Mouse (Mus musculus): ENCODE measurements around the gene Srl. TPM values are rescaled to one million over a fixed set of nuclear protein-coding genes. Genes with fewer than 3 reads are reported as not detected.
"Not testable (repeated sequence)": the region's sequence is repeated elsewhere in the genome, so short reads cannot be mapped to it uniquely, and the experiment has no call there.

The Srl gene
- total RNA-seq, 4 experiments from 2014 or later: 705 to 904 (median 868) TPM

GRCm38 (mm10) chr16:4474040-4474881 is 67.4 kb downstream of the Srl start:
- not testable (repeated sequence) for DNase-seq (ENCODE audit: low spot score)

- DNase-seq (ENCODE audit: low spot score): no peak
Observed at GRCm38 (mm10) chr16:4473231-4473630, 68.4 kb downstream of the Srl start.

- DNase-seq (ENCODE audit: low spot score): peak; percentile 55
Observed at GRCm38 (mm10) chr16:4472687-4473086, 68.9 kb downstream of the Srl start.

DNA sequence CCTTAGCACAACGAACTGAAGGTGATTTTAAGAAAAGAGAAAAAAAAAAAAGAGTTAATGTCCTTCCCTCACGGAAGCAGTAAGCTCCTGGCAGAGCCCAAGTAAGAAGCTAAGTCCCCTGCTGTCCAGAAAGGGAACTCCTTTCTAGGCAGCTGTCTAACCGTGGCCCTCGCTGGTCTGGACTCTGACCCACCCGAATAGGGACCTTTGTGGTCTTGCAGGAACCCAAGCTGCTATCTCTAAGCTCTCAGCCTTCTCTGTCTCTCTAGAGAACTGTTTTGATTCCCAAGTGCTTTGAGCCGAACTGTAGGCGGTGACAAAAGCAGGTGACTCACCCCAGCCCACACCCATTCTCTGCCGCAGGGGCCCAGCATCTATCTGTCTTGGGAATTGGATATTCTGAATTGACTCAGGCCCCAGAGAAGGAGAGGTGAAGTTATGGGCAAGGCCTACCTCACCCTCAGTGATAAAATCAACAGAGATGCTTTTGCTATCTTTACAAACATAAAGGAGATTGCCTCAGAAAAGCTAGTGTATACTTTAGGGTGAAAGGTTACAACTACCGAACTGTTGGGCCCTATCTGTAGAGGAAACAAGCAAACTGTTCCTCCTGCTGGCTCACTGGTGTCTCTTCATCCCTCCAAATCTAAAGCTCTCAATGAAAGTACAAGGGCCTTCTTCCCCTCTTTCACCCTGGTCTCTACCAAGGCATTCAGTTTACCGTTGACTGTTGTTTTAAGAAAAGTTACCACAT is 71.8 kb downstream of the Srl start:
- no peak for DNase-seq (ENCODE audit: low spot score)

- no peak for DNase-seq (ENCODE audit: low spot score)
Observed at GRCm38 (mm10) chr16:4464529-4465089, 77.0 kb downstream of the Srl start.

DNA sequence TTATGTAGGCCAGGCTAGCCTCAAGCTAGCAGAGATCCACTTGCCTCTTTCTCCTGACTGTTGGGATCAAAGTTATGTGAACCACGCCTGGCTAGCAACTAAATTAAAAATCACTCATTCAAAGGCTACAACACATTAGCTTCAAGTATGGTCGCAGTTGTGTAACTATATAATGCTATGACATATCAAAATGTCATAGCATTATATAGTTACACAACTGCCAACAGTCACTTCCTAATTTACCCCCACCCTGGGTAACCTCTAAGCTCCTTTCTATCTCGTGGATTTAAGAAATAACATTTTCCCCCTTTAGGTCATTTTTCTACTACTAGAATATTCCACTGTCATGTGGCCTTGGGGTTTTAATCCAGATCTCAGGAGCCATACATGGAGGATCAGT is 83.7 kb downstream of the Srl start:
- no peak for DNase-seq (ENCODE audit: low spot score)

DNA sequence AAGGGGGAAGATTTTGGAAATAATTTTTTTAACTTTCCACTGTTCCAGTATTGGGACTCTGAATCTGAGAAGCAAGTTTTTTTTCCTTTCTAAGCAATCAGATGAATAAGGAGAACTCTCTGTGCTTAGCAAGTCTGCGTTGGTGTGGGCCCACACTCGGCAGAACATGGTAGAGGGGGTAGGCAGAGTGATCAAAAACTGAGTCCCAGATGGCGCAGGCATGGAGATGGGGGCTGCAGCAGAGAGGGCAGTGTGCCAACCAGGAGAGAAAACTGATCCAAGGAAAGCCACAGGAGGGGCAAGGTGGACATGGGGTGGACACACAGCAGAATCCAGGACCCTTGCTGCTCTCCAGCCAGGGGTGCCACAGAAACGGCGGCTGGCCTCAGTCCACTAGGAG is 85.2 kb downstream of the Srl start:
- DNase-seq (ENCODE audit: low spot score): no peak

- no peak for DNase-seq (ENCODE audit: low spot score)
Observed at GRCm38 (mm10) chr16:4455693-4456092, 85.9 kb downstream of the Srl start.

DNA sequence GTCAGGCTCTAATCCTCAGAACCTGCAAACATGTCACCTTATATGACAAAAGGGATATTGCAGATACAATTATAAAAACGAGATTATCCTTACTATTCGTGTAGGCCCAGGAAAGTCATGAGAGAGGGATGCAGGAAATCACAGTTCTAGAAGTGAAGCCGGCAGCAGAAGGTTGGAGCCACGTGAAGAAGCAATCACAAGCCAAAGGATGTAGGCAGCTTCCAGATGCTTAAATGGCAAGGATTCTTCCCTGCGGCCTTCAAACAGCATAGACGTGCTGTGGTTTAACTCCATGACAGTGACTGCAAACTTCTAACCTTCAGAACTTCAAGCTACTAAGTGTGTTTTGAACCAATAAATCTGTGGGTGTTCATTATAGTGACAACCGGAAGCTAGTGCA is 87.1 kb downstream of the Srl start:
- DNase-seq (ENCODE audit: low spot score): no peak

- no peak for DNase-seq (ENCODE audit: low spot score)
Observed at GRCm38 (mm10) chr16:4449418-4449817, 92.2 kb downstream of the Srl start.

- no peak for DNase-seq (ENCODE audit: low spot score)
Observed at GRCm38 (mm10) chr16:4448235-4448634, 93.4 kb downstream of the Srl start.

DNA sequence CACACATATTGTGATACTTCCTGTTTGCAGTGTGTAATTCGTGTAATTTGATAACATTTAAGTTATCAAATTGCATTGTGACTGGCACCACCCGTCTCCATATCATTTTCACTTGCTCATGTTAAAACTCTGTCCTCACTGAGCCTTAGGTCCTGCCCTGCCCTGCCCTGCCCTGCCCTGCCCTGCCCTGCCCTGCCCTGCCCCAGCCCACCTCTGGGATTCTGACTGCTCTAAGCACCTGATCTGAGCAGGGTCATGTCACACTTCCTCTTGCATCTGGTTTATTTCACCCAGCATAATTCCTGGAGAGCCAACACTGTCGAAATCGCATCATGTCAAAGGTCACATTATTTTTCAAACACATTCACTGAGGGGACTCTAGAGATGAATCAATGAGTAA is 95.2 kb downstream of the Srl start:
- DNase-seq (ENCODE audit: low spot score): no peak

GRCm38 (mm10) chr16:4444378-4444777 is 97.2 kb downstream of the Srl start:
- DNase-seq (ENCODE audit: low spot score): no peak

DNA sequence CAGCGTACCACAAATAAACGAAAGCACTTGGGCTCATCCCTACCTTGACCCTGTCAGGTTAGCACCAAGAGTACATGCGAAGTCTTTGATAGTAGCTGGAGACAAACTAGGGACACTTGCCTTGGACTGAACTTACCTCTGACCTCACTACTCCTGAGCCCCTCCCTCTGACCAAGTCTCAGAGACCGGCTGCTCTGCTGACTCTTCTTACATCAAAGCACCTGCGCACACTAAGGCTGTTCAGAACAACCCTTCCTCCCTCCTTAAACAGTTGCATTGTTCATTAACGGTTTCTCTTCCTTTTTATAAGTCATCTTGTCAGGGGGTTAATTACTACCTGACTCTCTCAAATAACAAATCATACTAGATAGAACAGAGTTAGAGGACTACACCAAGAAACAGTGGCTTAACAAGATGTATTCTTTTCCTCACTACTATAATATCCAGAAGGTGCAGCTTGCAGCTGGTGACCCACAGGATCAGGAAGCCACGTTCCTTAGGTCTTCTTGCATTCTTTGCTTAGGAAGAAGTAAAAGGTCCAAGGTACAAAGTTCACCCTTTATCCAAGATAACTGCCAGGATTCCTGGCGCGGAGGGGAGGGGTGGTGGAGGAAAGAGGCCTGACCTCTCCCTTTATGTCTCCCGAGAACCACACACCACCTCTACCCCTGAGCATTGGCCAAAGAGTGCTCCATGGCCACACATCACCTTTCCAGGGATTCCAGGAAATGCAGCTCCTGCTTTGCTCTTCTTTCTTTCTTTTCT is 102.1 kb downstream of the Srl start:
- DNase-seq (ENCODE audit: low spot score): no peak

DNA sequence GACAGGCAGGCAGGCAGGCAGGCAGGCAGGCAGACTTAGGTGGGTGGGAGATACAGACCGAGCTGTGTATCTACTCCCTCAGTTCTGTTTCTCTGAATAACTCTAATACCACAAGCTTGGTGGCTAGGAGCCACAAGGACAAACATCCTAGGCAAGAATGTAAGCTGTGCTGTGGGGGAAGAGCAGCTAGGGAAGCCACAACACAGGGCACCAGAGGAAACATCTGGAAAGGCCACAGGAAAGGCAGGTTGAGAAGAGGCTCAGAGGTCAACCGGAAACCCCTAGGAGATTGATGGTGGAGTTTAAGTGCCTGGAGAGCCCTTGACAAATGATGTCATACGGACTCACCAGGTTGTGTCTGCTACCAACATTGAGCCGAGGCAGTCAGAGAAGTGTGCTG is 104.9 kb downstream of the Srl start:
- DNase-seq (ENCODE audit: low spot score): no peak

GRCm38 (mm10) chr16:4435371-4435770 is 106.2 kb downstream of the Srl start:
- DNase-seq (ENCODE audit: low spot score): no peak

- DNase-seq (ENCODE audit: low spot score): no peak
Observed at GRCm38 (mm10) chr16:4431841-4432240, 109.8 kb downstream of the Srl start.

DNA sequence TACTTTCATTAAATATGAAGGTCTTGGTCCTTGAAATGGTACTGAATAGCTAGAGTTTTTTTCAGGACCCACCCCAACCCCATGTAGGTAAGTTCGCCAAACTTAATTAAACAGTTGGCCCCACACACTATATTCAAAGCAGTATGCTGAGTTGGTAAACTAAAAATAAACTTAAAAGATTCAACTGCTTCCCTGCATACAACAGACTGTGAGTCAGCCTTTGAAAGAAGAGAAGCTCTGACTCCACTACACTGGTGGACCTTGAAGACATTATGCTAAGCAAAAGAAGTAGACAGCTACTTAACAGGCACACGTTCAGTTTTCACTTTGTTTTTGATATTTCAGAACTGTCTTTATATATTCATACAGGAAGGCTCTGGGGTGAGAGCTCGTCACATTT is 110.6 kb downstream of the Srl start:
- DNase-seq (ENCODE audit: low spot score): no peak

GRCm38 (mm10) chr16:4430232-4430631 is 111.4 kb downstream of the Srl start:
- DNase-seq (ENCODE audit: low spot score): no peak
